Mouse (Mus musculus) intestine, embryonic 16.5 days (tissue): ENCODE measurements at regions not wholly inside any gene's neighbourhood (a gene's known extent, or its start where the extent isn't known, plus 50 kb on each side); places are given as distances from the start of the nearest gene placed in this dataset.

ENCODE experiments used
- ATAC-seq: fragments of 200-750 bp; cut with Nextera tagmentation; 2 replicates; pipeline ENCODE4 v1.8.0; 2017; ENCODE audit warnings: moderate TSS enrichment, moderate library complexity
- H3K27ac ChIP-seq: fragments of 300-500 bp; sonication (generic); 2 replicates; pipeline ENCODE4 v1.5.1; 2014; ENCODE audit warnings: mild to moderate bottlenecking, low read length
- H3K27me3 ChIP-seq: fragments of 300-500 bp; sonication (generic); replicated peaks from 2 replicates; pipeline ENCODE4 v1.6.1; 2014; ENCODE audit warnings: low read length, control low read depth, mixed read lengths; ENCODE audit not compliant: control insufficient read depth, insufficient read depth
- H3K36me3 ChIP-seq: fragments of 300-500 bp; sonication (generic); 2 replicates; pipeline ENCODE4 v1.6.1; 2014; ENCODE audit warnings: low read length, control low read depth; ENCODE audit not compliant: control insufficient read depth, insufficient read depth
- H3K4me1 ChIP-seq: fragments of 300-500 bp; sonication (generic); 2 replicates; pipeline ENCODE4 v1.6.1; 2014; ENCODE audit warnings: low read length, control low read depth, mixed read lengths; ENCODE audit not compliant: control insufficient read depth, insufficient read depth
- H3K4me2 ChIP-seq: fragments of 300-500 bp; sonication (generic); 2 replicates; pipeline ENCODE4 v1.6.1; 2014; ENCODE audit warnings: low read depth, low read length, control low read depth
- H3K4me3 ChIP-seq: fragments of 300-500 bp; sonication (generic); 2 replicates; pipeline ENCODE4 v1.5.1; 2014; ENCODE audit warnings: mild to moderate bottlenecking, low read length
- H3K9ac ChIP-seq: fragments of 300-500 bp; sonication (generic); 2 replicates; pipeline ENCODE4 v1.6.1; 2014; ENCODE audit warnings: low read depth, low read length
- H3K9me3 ChIP-seq: fragments of 300-500 bp; sonication (generic); 2 replicates; pipeline ENCODE4 v1.6.1; 2016; ENCODE audit warnings: low read length, control low read depth; ENCODE audit not compliant: control insufficient read depth
- WGBS: fragments of 180-500 bp; shearing (Covaris S2); extraction: QIAGEN DNeasy Blood & Tissue Kit; methylation state at CpG from one replicate; pipeline ENCODE4 v1.1.7; 2014; 5-methylcytosine and 5-hydroxymethylcytosine counted together

DNA sequence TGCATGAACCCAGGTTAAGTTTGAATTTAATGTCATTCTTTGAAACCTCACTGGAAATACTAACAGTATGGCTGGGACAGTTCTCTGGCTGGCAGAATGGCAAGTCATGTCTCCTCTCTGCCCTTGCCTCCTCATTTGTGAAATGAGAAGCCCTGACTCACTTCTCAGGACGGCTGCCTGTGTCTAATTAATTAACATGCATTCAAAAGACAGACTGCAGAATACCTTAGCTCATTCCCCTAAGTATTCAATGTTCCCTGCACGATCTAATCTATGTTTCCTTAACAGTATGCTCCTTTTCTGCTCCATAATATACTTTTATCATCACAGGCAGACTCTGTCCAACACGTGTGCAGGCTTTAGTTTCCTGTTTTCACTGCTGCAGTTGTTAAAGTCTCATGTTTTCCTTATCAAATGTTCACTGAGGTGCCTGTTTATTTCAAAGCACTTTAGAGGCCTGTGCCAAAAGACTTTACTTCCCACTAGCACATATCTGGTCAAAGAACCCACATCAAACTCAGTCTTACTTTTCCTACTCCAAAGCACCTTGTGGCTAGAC, 196.7 kb upstream of the Acvr2a start:
- Histone ChIP-seq H3K9me3 (no peaks in the 10 kb centered on the region), H3K27me3 (no peaks in the 10 kb centered on the region), H3K4me3 (no peak overlapping the region), H3K9ac (no peak overlapping the region), H3K4me1 (no peaks in the 10 kb centered on the region), H3K36me3 (no peaks in the 10 kb centered on the region), H3K4me2 (no peak overlapping the region), H3K27ac (no peak overlapping the region)
- 38% methylated on average over 3 of the region's 3 CpGs for WGBS
- no peak for ATAC-seq

- WGBS = 50% methylated on average over 5 of the region's 5 CpGs
- ATAC-seq = no peak
- H3K27me3 ChIP-seq = no peaks in the 10 kb centered on the region
- H3K9ac ChIP-seq = no peak overlapping the region
- H3K4me2 ChIP-seq = no peak overlapping the region
- no peak overlapping the region for H3K27ac ChIP-seq
- H3K4me3 ChIP-seq = no peak overlapping the region
- H3K36me3 ChIP-seq = no peaks in the 10 kb centered on the region
- no peaks in the 10 kb centered on the region for H3K9me3 ChIP-seq
- no peaks in the 10 kb centered on the region for H3K4me1 ChIP-seq
These were observed 194.9 kb upstream of the Acvr2a start for GRCm38 (mm10) chr2:48619042-48619441.

DNA sequence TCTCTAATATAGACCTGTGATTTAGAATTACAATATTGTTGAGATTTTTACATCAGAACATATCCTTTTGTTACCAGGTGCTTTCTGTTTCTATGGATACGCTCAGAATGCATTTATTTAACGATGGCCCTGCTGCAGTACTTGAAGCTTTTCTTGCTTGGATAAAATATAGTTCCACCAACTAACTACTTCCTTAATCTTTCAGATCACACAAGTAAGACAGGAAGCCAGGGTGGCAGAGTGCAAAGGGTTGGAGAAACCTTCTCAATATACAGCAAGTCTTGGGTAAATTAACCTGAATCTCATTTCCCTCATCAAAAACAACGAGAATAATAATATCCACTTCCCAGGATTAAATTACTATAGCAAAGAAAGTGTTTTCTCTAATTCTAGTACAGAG, 193.1 kb upstream of the Acvr2a start:
- H3K4me3 ChIP-seq = no peak overlapping the region
- 0 out of 2 replicates have a peak, but pooled peaks cover 2% of the 10 kb centered on the region for H3K4me1 ChIP-seq
- no peaks in the 10 kb centered on the region for H3K27me3 ChIP-seq
- no peak overlapping the region for H3K27ac ChIP-seq
- no peak overlapping the region for H3K9ac ChIP-seq
- 81% methylated on average over 3 of the region's 3 CpGs for WGBS
- no peak overlapping the region for H3K4me2 ChIP-seq
- H3K9me3 ChIP-seq = no peaks in the 10 kb centered on the region
- no peaks in the 10 kb centered on the region for H3K36me3 ChIP-seq
- no peak for ATAC-seq

DNA sequence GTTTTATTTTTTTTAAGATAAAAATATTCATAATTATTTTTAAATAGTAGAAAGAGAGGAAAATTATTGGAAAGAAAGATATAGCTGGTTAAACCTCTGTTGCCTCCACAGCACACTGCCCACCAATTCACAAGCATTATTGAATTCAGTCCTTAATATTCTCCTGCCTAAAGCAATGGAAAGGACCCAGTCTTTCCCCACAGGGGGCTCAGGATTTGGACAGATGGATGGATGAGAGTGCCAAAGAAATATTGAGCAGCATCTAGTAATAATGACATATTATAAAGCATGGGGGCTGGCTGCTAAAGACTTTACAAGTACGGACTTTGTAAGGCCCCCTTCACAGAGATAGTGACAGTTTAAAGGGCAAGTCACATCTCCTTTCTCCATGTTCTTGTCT, 191.6 kb upstream of the Acvr2a start:
- Histone ChIP-seq H3K27me3 (no peaks in the 10 kb centered on the region), H3K4me3 (no peak overlapping the region), H3K4me2 (no peak overlapping the region), H3K9me3 (no peaks in the 10 kb centered on the region), H3K27ac (no peak overlapping the region), H3K9ac (no peak overlapping the region), H3K4me1 (0 out of 2 replicates have a peak, but pooled peaks cover 2% of the 10 kb centered on the region), H3K36me3 (no peaks in the 10 kb centered on the region)
- ATAC-seq = no peak
- 81% methylated on average over 1 of the region's 1 CpGs for WGBS

DNA sequence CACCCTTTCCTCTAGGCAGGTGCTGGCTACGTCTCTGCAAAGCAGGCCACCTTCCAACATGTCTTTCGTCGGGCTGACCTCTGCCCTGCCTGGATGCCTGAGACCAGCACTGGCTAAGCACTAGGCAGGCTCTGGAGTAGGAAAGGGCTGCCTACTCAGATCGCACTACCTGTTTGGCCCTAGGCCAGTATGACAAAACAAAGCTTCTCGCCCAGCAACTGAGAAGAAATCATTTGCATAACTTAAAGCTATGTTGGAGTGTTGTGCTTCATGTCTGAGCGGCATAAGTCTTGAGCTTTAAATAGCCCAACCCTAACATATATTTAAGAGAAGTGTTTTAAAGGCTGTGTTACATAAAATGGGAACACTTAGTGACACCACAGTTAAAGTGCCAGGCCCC, 189.9 kb upstream of the Acvr2a start:
- Histone ChIP-seq H3K4me3 (no peak overlapping the region), H3K27me3 (no peaks in the 10 kb centered on the region), H3K36me3 (no peaks in the 10 kb centered on the region), H3K4me1 (0 out of 2 replicates have a peak, but pooled peaks cover 2% of the 10 kb centered on the region), H3K4me2 (no peak overlapping the region), H3K9me3 (no peaks in the 10 kb centered on the region), H3K9ac (no peak overlapping the region), H3K27ac (no peak overlapping the region)
- ATAC-seq = peak; percentile 90
- WGBS = 40% methylated on average over 6 of the region's 6 CpGs

DNA sequence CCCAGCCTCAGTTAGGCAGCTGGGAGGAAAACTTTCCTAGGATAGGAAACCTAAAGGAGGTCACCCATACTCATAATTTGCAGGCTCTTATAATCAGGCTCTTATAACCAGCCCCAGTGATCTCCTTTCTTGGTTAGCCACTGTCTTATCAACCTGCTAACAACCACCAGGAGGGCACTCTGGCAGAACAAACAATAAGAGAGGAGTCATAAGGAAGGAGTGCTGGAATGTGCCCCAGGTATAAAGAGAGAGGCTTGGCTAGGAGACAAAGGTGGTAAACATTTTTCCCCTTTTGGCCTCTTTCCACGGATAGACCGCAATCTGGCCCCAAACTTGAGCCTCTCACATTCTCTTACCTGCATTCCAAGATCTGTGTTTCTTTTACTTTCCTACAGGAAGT, 189.4 kb upstream of the Acvr2a start:
- Histone ChIP-seq H3K27ac (no peak overlapping the region), H3K4me3 (no peak overlapping the region), H3K4me2 (no peak overlapping the region), H3K36me3 (no peaks in the 10 kb centered on the region), H3K4me1 (0 out of 2 replicates have a peak, but pooled peaks cover 2% of the 10 kb centered on the region), H3K9me3 (no peaks in the 10 kb centered on the region), H3K27me3 (no peaks in the 10 kb centered on the region), H3K9ac (no peak overlapping the region)
- peak; percentile 95 for ATAC-seq
- WGBS = 43% methylated on average over 2 of the region's 2 CpGs

- no peak overlapping the region for H3K27ac ChIP-seq
- H3K4me2 ChIP-seq = no peak overlapping the region
- H3K4me3 ChIP-seq = no peak overlapping the region
- H3K36me3 ChIP-seq = no peaks in the 10 kb centered on the region
- H3K9me3 ChIP-seq = no peaks in the 10 kb centered on the region
- 0 out of 2 replicates have a peak, but pooled peaks cover 2% of the 10 kb centered on the region for H3K4me1 ChIP-seq
- WGBS = 47% methylated on average over 4 of the region's 4 CpGs
- H3K27me3 ChIP-seq = no peaks in the 10 kb centered on the region
- no peak overlapping the region for H3K9ac ChIP-seq
- ATAC-seq = no peak
These were observed 186.9 kb upstream of the Acvr2a start for GRCm38 (mm10) chr2:48627011-48627410.

- Histone ChIP-seq H3K36me3 (no peaks in the 10 kb centered on the region), H3K4me3 (no peak overlapping the region), H3K9me3 (no peaks in the 10 kb centered on the region), H3K4me2 (no peak overlapping the region), H3K27me3 (no peaks in the 10 kb centered on the region), H3K27ac (no peak overlapping the region), H3K4me1 (0 out of 2 replicates have a peak, but pooled peaks cover under 1% of the 10 kb centered on the region), H3K9ac (no peak overlapping the region)
- 67% methylated on average over 9 of the region's 9 CpGs for WGBS
- no peak for ATAC-seq
These were observed 184.5 kb upstream of the Acvr2a start for GRCm38 (mm10) chr2:48629106-48630050.

DNA sequence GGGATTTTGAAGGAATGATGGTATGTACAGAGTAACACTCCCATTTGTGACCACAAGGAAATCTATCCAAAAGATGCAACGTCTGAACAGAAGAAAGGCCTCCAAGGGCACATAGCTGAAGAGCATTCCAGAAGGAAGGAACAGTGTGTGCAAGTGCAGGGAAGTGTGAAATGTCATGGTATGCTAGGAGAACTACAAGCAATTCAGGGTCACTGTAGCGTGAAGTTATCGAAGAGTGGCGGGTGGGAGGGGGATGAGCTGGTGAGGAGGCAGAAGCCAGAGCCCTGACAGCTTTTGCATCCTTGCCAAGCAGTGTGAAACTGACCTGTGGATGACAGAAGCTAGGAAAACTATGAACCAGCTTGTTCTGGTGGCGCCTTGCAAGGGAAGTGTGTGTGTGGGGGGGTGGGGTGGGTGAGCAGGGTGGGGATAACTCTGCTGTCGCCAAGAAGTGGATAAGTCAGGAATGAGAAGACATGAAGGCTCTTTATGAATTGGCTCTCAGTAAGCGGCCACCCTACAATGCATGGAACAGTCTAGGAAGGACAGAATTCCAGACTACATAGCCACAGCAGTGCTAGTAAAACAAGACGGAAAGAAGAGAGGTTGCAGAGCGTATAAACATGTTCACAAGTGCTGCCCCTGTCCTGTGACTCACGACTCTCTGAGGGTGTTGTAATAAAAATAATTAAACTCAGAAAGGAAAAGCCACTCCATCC, 179.3 kb upstream of the Acvr2a start:
- Histone ChIP-seq H3K9me3 (no peaks in the 10 kb centered on the region), H3K4me3 (no peak overlapping the region), H3K4me2 (no peak overlapping the region), H3K9ac (no peak overlapping the region), H3K36me3 (no peaks in the 10 kb centered on the region), H3K27me3 (no peaks in the 10 kb centered on the region), H3K4me1 (no peaks in the 10 kb centered on the region), H3K27ac (no peak overlapping the region)
- no peak for ATAC-seq
- WGBS = 80% methylated on average over 10 of the region's 10 CpGs
